Mouse (Mus musculus) retina, embryonic 14.5 days (tissue): Measurements from ENCODE around the gene Kif24.

ENCODE experiments used
- DNase-seq: peaks from one replicate; pipeline ENCODE4 v3.0.0-alpha.2; 2015; ENCODE audit warnings: low spot score

The Kif24 gene

DNA sequence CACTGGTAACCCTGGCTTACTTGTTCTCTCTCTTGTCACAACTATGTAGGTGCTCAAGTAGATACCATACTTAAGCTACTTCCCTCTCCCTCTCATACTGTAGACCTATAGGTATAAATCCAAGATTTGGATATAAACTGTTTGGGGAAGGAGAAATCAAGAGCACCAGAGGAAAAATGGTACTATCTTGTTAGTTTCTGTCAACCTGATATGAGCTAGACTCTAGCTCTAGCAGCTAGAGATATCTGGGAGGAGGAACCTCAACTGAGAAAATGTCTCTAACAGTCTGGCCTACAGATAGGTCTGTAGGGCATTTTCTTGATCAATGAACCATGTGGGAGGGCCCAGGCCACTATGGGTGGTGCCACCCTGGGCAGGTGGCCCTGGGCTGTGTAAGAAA, 63.5 kb downstream of the Kif24 start:
- DNase-seq, result no peak

DNA sequence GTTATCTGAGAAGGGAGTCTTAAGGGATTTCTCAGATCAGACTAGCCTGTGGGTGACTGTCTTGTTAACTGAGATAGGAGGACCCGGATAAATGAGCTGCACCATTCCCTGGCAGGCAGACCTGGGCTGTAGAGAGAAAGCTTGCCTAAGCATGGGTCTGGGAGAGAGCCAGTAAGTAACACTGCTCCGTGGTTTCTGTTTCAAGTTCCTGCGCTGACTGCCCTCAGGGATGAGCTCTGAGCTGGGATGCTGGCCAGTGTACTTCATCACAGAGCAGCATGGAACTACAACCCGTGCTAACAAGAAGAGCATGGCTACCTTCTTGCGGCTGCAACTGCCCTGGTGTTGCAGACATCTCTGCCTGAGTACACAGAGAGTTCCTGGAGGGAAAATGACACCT, 64.8 kb downstream of the Kif24 start:
- DNase-seq, result no peak

GRCm38 (mm10) chr4:41398353-41398752, 66.3 kb downstream of the Kif24 start:
- no peak for DNase-seq

GRCm38 (mm10) chr4:41394651-41395050, 70.0 kb downstream of the Kif24 start:
- DNase-seq, result no peak

DNA sequence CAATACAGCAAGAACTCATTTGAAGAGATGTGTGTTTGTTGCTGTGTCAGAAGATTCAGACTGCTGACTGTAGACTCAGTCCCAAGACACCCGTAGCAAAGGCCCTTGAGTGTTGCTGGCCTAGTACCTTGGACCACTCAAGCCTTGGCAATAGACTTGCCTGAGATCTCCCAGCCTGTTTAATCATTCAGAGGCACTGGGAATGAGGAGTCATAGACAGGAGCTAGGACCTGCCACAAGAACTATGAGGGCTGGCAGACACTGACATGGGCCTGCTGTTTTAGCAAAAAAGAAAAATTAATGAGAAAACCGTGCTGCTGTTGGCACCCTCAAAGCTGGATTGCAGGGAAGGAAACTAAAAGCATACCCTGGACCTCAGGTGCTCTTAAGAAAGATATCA, 73.7 kb downstream of the Kif24 start:
- no peak for DNase-seq

DNA sequence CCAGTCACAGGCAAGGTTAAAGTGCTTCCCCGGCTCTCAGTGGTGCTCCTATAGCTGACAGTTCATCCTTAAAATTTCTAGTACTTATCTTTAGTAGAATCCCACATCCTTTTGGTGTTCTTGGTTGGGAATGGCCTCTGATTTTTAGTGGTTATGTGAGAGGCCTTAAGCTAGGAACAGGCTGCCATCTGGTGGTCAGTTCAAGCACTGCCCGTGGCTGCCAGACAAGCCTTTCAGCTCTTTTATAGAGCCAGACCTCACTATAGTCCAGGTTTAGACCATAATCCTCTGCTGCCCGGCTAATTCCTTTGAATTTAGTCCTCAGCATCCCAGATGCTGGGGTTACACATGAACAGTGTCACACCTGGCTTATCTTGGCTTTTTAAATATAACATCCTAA, 74.6 kb downstream of the Kif24 start:
- DNase-seq, result peak; percentile 91

DNA sequence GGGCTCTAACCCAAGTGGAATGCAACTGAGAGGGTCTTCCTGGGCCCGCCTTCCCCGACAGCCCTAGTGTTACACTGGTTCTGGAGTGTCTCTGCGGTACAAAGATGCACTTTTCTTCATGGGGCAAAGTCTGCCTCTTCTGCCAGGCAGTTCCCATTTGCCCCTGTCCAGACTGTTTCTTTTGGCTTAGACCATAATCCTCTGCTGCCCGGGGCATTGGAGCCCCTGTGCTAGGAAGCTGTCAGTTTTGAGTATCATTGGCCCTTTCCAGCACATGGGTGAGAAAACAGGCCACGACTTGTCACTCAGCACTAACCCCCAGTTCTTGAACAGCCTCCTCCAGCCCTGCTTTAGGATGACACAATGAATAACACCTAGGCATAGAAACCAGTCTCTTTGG, 75.4 kb downstream of the Kif24 start:
- no peak for DNase-seq

- DNase-seq, result no peak
Observed at GRCm38 (mm10) chr4:41388616-41389015, 76.1 kb downstream of the Kif24 start.

- DNase-seq, result no peak
Observed at GRCm38 (mm10) chr4:41387755-41388469, 76.8 kb downstream of the Kif24 start.

GRCm38 (mm10) chr4:41386412-41386975, 78.2 kb downstream of the Kif24 start:
- no peak for DNase-seq

DNA sequence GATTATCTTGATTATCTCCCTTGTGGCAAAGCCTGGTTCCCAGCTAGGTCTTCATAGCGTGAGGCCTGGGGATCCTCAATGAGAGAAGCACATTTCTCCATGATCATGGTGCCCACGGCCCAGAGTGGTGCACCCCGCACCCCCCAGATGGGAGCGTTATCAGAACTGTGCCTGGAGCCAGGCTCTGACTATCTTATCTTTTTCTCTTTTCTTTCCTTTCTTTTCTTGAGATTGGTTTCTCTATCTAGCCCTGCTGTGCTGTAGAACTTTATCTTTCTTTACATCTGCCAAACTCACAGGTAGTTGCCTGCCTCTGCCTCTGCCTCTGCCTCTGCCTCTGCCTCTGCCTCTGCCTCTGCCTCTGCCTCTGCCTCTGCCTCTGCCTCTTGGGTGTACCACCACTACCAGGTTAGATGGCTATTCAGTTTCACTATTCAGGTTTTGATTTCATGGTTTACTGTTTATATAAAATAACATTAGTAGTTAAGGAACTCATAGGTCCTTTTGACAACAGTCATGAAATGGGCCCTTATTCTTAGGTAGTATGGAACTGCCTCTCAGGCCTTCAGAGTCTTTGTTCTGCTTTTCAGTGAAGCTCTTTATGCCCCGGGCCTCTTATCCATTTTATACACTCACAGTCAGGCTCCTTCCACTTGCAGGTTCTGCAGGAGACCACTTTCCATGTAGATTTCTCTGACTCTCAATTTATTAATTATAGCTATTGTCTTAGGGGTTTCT, 83.3 kb downstream of the Kif24 start:
- DNase-seq, result no peak

GRCm38 (mm10) chr4:41377567-41377966, 87.1 kb downstream of the Kif24 start:
- DNase-seq, result no peak

GRCm38 (mm10) chr4:41369702-41370437, 94.8 kb downstream of the Kif24 start:
- DNase-seq, result no peak

GRCm38 (mm10) chr4:41368198-41368597, 96.5 kb downstream of the Kif24 start:
- no peak for DNase-seq

- DNase-seq, result no peak
Observed at GRCm38 (mm10) chr4:41361059-41361458, 103.6 kb downstream of the Kif24 start.

- no peak for DNase-seq
Observed at GRCm38 (mm10) chr4:41359358-41359757, 105.3 kb downstream of the Kif24 start.

- DNase-seq, result no peak
Observed at GRCm38 (mm10) chr4:41358669-41359068, 106.0 kb downstream of the Kif24 start.

GRCm38 (mm10) chr4:41357154-41357553, 107.5 kb downstream of the Kif24 start:
- DNase-seq, result no peak

GRCm38 (mm10) chr4:41353265-41353664, 111.4 kb downstream of the Kif24 start:
- no peak for DNase-seq

GRCm38 (mm10) chr4:41352758-41353157, 111.9 kb downstream of the Kif24 start:
- no peak for DNase-seq

- peak; percentile 62 for DNase-seq
Observed at GRCm38 (mm10) chr4:41349199-41349591, 115.5 kb downstream of the Kif24 start.

GRCm38 (mm10) chr4:41348584-41349198, 116.0 kb downstream of the Kif24 start, which contains the start of gene Ubap1:
Ubap1 (plus strand) TSS chr4:41348996.
- peak; percentile 98 for DNase-seq
